Mouse (Mus musculus) brain, embryonic 14.5 days (tissue): ENCODE measurements around the gene Atp5h. TPM values are rescaled to one million over a fixed set of nuclear protein-coding genes. Genes with fewer than 3 reads are reported as not detected.
"Not testable (repeated sequence)": the region's sequence is repeated elsewhere in the genome, so short reads cannot be mapped to it uniquely, and the experiment has no call there.

ENCODE experiments used
- DNase-seq: peaks from one replicate; pipeline ENCODE4 v3.0.0-alpha.2; 2011; ENCODE audit warnings: low read depth
- CTCF ChIP-seq: fragments of 200-500 bp; IDR thresholded peaks from 2 replicates; pipeline ENCODE4 v1.5.1; 2012; ENCODE audit warnings: inconsistent platforms, mild to moderate bottlenecking, moderate library complexity, borderline replicate concordance; ENCODE audit not compliant: insufficient read depth, insufficient read length; ENCODE audit errors: extremely low read depth
- POLR2A ChIP-seq: fragments of 200-500 bp; IDR thresholded peaks from 2 replicates; pipeline ENCODE4 v1.6.1; 2012; ENCODE audit warnings: mild to moderate bottlenecking, inconsistent platforms, borderline replicate concordance; ENCODE audit not compliant: poor library complexity, insufficient read depth, insufficient read length, severe bottlenecking; ENCODE audit errors: extremely low read depth
- polyA plus RNA-seq: library from polyadenylated mRNA; depleted of rRNA; stranded (reverse); fragments of >200 nt; gene quantifications from 2 replicates; pipeline ENCODE4 v1.2.3, GENCODE M21; 2012

The Atp5h gene
- polyA plus RNA-seq, 1 experiment, result 399 TPM

DNA sequence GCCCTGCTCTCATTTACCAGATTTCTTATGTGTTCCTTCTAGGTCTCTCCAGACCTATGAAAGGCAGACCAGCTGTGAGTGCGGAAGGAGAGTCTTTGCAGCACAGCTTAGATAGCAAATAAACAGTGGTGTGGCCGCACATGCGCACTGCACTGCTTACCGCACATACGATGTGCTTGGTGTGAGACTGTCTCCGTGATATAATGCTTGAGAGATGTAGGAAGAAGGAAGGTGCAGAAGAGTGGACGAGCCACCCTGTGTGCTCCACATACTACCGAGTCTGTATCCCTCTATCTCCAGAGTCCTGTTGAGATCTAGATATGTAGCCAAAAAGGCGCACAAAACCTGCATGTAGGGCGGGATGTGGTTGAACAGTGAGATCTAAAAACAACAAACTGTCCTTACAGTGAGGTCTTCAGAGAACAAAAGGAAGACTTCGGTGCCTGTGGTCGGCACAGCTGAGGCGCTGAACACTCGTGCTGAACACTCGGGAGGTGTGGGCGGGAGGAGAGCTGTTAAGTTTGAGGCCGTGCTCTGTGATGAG, 12.8 kb downstream of the Atp5h start:
- TF ChIP-seq CTCF (no peak), POLR2A (no peak)

DNA sequence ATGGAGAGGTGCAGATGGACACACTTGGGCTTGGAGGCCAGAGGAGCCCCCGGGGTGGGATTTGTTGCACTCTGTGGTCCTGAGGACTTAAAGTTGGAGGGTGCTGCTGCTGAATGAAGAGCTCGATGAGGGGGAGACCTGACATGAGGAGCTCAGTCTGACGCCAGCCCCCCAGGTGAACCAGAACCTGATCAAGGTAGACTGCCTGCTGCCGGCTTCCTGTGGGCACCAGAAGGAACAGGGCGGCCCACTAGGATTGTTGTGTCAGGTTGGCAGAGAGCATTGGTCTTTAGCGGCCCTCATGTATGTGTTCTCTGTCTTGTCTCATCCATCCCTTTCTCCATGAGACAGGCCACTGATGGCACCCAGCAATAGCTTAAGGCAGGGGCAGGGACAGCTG, 14.0 kb downstream of the Atp5h start:
- no peak for DNase-seq
- TF ChIP-seq POLR2A, result no peak
- no peak for TF ChIP-seq CTCF

More for the DNA sequence above, 12.8 kb downstream of the Atp5h start:
- DNase-seq, result no peak

GRCm38 (mm10) chr11:115403338-115404124, 16.2 kb downstream of the Atp5h start, which contains the start of gene Mrpl58:
Gene Mrpl58, plus strand, starts transcription at chr11:115403752.
- TF ChIP-seq POLR2A (peak; percentile 65; the same call in 1 of the 2 replicates), CTCF (no peak)
- peak; percentile 95 for DNase-seq

- TF ChIP-seq CTCF, result no peak
- TF ChIP-seq POLR2A, result no peak
- peak; percentile 77 for DNase-seq
These were observed 19.0 kb downstream of the Atp5h start for GRCm38 (mm10) chr11:115400630-115401391.

DNA sequence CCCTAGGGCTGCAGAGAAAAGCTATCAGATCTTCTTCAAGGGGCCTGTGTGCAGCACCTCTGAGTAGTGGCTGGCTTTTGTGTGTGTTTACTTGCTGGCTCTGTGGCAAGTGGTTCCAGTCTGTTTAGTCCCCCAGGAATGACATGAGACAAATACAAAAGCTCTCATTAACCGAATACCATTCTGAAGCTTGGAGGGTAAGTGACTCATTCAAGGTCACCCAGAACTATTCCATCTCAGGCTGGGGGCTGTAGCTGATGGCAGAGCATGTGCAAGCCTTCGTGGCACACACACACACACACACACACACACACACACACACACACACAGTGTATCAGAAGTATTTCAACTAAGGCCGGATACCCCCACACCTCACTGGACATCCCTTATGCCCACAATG, 19.6 kb downstream of the Atp5h start:
- no peak for TF ChIP-seq POLR2A
- TF ChIP-seq CTCF, result no peak
- DNase-seq, result no peak

DNA sequence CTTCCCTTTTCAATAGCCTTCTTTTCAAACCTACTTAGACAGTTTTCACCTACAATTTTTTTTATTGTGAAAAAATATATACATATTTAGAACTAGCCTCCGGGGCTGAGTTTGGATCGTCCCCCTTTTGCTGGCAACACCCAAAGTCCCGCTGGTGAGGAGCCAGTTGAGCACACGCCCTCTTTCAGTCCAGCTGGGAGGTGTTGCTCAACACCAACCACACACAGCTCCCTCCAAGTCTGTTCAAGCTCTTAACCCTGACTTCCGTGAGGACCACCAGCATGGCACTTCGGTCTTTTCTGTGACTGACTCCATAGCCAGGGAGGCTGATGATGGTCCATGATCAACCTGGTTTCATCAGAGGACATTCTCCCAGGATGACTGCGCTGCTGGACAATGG, 21.7 kb downstream of the Atp5h start:
- TF ChIP-seq CTCF, result no peak
- no peak for TF ChIP-seq POLR2A
- DNase-seq, result no peak

- TF ChIP-seq CTCF (no peak), POLR2A (no peak)
- DNase-seq, result no peak
These were observed 25.9 kb downstream of the Atp5h start for GRCm38 (mm10) chr11:115393721-115394325.

DNA sequence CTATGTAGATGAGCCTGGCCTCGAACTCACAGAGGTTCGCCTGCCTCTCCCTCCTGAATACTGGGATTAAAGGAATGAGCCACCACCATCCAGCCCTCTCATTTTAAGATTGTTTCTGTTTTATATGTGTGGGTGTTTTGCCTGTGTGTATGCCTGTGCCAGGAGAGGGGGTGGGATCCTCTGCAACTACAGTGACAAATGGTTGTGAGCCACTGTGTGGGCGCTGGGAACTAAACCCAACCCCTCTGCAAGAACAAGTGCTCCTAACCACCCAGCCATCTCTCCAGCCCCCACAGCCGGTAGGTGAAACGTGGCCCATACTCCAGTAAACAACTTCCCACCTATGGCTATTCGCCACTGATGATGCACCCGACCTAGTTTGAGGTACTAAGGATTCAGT, 28.4 kb downstream of the Atp5h start:
- no peak for TF ChIP-seq POLR2A
- no peak for TF ChIP-seq CTCF
- no peak for DNase-seq

DNA sequence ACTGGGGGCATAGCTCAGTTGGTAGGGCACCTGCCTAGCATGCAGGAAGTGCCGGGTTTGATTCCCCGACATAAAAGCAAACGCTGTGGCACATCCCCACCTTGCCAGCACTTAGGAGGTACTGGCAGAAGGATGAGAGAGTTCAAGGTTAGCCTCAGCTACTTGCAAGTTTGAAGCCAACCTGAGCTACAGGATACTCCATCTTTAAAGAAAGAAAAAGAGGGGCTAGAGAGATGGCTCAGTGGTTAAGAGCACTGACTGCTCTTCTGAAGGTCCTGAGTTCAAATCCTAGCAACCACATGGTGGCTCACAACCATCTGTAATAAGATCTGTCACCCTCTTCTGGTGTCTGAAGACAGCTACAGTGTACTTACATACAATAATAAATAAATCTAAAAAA, 32.9 kb downstream of the Atp5h start:
- DNase-seq, result not testable (repeated sequence)

DNA sequence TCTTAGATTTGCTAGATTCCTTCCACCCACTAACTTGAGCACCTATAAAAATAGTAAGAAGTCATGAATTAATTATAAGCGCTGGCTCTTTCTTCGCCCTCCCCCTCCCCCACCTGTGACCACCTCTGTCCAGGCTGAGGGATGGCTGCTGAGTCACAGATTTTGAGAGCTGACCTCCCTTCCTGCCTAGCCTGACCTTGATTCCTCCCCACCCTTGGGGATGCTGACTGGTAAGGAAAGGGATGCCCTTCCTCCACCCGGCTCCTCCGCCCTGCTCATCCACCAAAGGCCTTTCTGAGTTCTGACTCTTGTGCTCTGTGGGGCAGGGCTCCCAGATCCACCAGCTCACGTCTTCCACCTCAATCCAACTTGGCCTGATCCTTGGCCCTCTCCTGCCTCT, 35.2 kb downstream of the Atp5h start:
- DNase-seq, result no peak
- TF ChIP-seq CTCF (no peak), POLR2A (no peak)

- TF ChIP-seq CTCF (peak; percentile 8; the same call in 1 of the 2 replicates), POLR2A (no peak)
These were observed 35.9 kb downstream of the Atp5h start for GRCm38 (mm10) chr11:115383701-115384474.

GRCm38 (mm10) chr11:115382891-115383290, 36.9 kb downstream of the Atp5h start:
- no peak for DNase-seq
- TF ChIP-seq POLR2A, result no peak
- no peak for TF ChIP-seq CTCF

More at GRCm38 (mm10) chr11:115383701-115384474, 35.9 kb downstream of the Atp5h start:
- peak; percentile 91 for DNase-seq
